Mouse (Mus musculus) embryonic facial prominence, embryonic 10.5 days (tissue): ENCODE results near the gene Sgsm2. TPM values are rescaled to one million over a fixed set of nuclear protein-coding genes. Genes with fewer than 3 reads are reported as not detected.
"Not testable (repeated sequence)": the region's sequence is repeated elsewhere in the genome, so short reads cannot be mapped to it uniquely, and the experiment has no call there.

Experiments used
- DNase-seq: peaks from one replicate; pipeline ENCODE4 v3.0.0-alpha.2; 2017; ENCODE audit warnings: low spot score
- H3K27ac ChIP-seq: fragments of 300-500 bp; sonication (generic); replicated peaks from 2 replicates; pipeline ENCODE4 v1.5.1; 2016; ENCODE audit warnings: mild to moderate bottlenecking
- H3K27me3 ChIP-seq: fragments of 300-500 bp; sonication (generic); replicated peaks from 2 replicates; pipeline ENCODE4 v1.6.1; 2016; ENCODE audit warnings: low read depth, mild to moderate bottlenecking; ENCODE audit not compliant: poor library complexity, severe bottlenecking
- H3K36me3 ChIP-seq: fragments of 300-500 bp; sonication (generic); replicated peaks from 2 replicates; pipeline ENCODE4 v1.6.1; 2016; ENCODE audit warnings: mild to moderate bottlenecking, moderate library complexity
- H3K4me1 ChIP-seq: fragments of 300-500 bp; sonication (generic); 2 replicates; pipeline ENCODE4 v1.6.1; 2016
- H3K4me3 ChIP-seq: fragments of 300-500 bp; sonication (generic); 2 replicates; pipeline ENCODE4 v1.5.1; 2016; ENCODE audit warnings: mild to moderate bottlenecking, moderate library complexity
- H3K9me3 ChIP-seq: fragments of 300-500 bp; sonication (generic); 2 replicates; pipeline ENCODE4 v1.6.1; 2016; ENCODE audit warnings: mild to moderate bottlenecking
- WGBS: fragments of 180-500 bp; shearing (Covaris S2); methylation state at CpG from one replicate; pipeline ENCODE4 v1.1.7; 2016; 5-methylcytosine and 5-hydroxymethylcytosine counted together
- microRNA-seq: library from miRNA; unstranded; fragments of <30 nt; microRNA quantifications from one replicate; pipeline ENCODE4, GENCODE M21; 2017
- polyA plus RNA-seq: library from polyadenylated mRNA; unstranded; fragments of >200 nt; fragmentation: Nextera tagmentation; extraction: Ambion mirVana; gene quantifications from 2 replicates; pipeline ENCODE4 v1.2.1, GENCODE M21; 2016

Gene Sgsm2
- polyA plus RNA-seq, 1 experiment from 2014 or later = 4.4 TPM

- Histone ChIP-seq H3K9me3 (no peaks in the 10 kb centered on the region), H3K4me3 (no peak overlapping the region), H3K27ac (no peak overlapping the region), H3K36me3 (peaks cover 82% of the 10 kb centered on the region), H3K4me1 (no peaks in the 10 kb centered on the region; the same call in 1 of the 2 replicates), H3K27me3 (no peaks in the 10 kb centered on the region)
- no peak for DNase-seq
- 86% methylated on average over 5 of the region's 5 CpGs for WGBS
Observed at GRCm38 (mm10) chr11:74811538-74811937, 85.3 kb downstream of the Sgsm2 start.

- not testable (repeated sequence) for H3K4me3 ChIP-seq, H3K27ac ChIP-seq
- WGBS = 87% methylated on average over 3 of the region's 3 CpGs
Observed at GRCm38 (mm10) chr11:74811027-74811426, 85.8 kb downstream of the Sgsm2 start.

DNA sequence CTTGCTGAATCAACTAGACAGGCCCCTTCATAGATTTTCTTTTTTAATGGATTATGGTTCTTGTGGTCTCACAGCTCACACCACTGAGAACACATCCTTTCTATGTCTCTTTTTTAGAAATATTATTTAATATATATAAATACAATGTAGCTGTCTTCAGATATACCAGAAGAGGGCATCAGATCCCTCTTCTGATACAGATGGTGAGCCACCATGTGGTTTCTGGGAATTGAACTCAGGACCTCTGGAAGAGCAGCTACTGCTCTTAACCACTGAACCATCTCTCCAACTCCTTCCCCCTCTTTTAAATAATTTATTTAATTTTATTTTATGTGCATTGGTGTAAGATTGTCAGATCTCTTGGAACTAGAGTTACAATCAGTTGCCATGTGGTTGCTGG lies 86.7 kb downstream of the Sgsm2 start:
- H3K36me3 ChIP-seq = peaks cover 85% of the 10 kb centered on the region

More at GRCm38 (mm10) chr11:74811027-74811426, 85.8 kb downstream of the Sgsm2 start:
- H3K36me3 ChIP-seq = peaks cover 82% of the 10 kb centered on the region
- not testable (repeated sequence) for DNase-seq, H3K4me1 ChIP-seq, H3K9me3 ChIP-seq, H3K27me3 ChIP-seq

DNA sequence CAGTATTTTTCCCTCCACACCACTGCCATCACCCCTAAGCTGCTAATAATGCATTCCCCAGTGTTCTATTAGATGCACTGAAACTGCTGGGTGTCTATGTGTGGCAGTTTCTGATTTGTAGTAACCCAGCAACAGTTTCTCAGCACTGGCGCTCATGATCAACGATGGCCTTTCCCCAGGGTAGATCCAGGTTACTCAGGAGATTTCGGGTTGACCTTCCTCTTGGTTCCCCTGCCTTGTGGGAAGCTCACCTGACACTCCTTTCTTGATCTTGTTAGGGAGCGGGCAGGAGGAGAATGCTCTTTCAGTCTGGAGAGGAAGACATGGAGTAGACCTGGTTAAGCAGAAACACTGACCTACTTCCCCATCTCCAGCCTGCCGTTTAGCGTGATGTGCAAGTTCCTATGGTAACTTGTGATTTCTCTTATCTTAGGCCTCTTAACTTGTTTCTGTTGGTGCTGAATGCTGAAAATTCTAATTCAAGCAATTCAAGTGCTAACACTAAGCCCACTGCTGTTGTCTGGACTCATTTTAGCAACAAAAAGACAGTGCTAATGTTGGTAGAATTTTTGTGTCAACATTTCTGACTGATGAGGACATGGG lies 88.5 kb downstream of the Sgsm2 start:
- DNase-seq = no peak
- Histone ChIP-seq H3K4me1 (no peaks in the 10 kb centered on the region; the same call in 1 of the 2 replicates), H3K4me3 (no peak overlapping the region), H3K36me3 (peaks cover 84% of the 10 kb centered on the region), H3K27ac (no peak overlapping the region), H3K27me3 (no peaks in the 10 kb centered on the region), H3K9me3 (no peaks in the 10 kb centered on the region)
- WGBS = 93% methylated on average over 6 of the region's 6 CpGs

More for the DNA sequence above, 86.7 kb downstream of the Sgsm2 start:
- no peak for DNase-seq
- Histone ChIP-seq H3K27ac (no peak overlapping the region), H3K4me3 (no peak overlapping the region), H3K4me1 (no peaks in the 10 kb centered on the region; the same call in 1 of the 2 replicates), H3K27me3 (no peaks in the 10 kb centered on the region), H3K9me3 (no peaks in the 10 kb centered on the region)

GRCm38 (mm10) chr11:74807246-74807882 lies 89.5 kb downstream of the Sgsm2 start:
- no peak for DNase-seq
- Histone ChIP-seq H3K36me3 (peaks cover 85% of the 10 kb centered on the region), H3K4me3 (no peak overlapping the region), H3K27ac (no peak overlapping the region), H3K27me3 (no peaks in the 10 kb centered on the region), H3K9me3 (no peaks in the 10 kb centered on the region), H3K4me1 (no peaks in the 10 kb centered on the region; the same call in 1 of the 2 replicates)
- WGBS = 92% methylated on average over 6 of the region's 6 CpGs

DNA sequence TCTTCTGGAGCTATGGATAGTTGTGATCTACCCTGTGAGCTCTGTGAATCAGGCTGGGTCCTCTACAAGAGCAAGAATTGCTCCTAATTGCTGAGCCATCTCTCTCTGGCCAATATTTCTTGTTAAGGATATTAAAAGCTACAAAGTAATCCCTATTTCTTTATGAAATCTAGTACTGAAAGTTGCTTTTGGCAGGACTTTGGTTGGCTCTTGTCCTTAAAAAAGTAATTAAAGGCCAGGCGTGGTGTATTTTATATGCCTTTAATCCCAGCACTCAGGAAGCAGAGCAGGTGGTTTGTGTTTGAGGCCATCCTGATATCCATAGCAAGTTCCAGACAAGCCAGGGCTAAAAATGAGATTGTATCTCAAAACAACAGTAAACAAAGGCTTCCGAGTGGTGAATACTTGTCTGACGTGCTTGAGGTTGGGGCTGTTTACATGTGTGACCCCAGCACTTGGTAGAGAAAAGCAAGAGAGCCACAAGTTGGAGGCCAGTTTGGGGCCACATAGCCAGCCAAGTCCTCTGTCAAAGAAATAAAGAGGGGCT lies 92.7 kb downstream of the Sgsm2 start:
- H3K4me3 ChIP-seq = no peak overlapping the region
- 90% methylated on average over 3 of the region's 3 CpGs for WGBS
- DNase-seq = no peak

DNA sequence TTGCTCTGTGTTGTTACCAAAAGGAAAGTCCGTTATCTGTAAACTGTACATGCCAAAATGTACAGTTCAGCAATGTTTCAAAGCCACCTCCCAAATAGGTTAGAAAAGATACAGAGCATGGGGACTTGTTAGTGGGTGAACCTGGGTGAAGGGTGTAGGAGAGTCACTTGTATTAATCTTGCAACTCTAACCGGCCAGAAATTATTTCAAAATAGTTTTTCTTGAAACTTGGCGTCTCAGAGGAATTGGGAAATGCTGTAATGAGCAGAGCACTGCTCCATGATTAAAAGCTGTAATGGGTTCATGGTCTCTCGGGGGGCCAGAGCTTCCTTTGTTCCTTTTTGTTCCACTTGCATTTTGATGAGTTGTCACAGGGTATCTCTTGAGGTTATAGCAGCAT lies 96.2 kb downstream of the Sgsm2 start:
- Histone ChIP-seq H3K36me3 (peaks cover 94% of the 10 kb centered on the region), H3K27ac (no peak overlapping the region), H3K4me1 (no peaks in the 10 kb centered on the region), H3K27me3 (no peaks in the 10 kb centered on the region), H3K9me3 (no peaks in the 10 kb centered on the region), H3K4me3 (no peak overlapping the region)
- DNase-seq = no peak
- 89% methylated on average over 4 of the region's 4 CpGs for WGBS

More for the DNA sequence above, 92.7 kb downstream of the Sgsm2 start:
- Histone ChIP-seq H3K9me3 (no peaks in the 10 kb centered on the region), H3K4me1 (no peaks in the 10 kb centered on the region), H3K36me3 (peaks cover 94% of the 10 kb centered on the region), H3K27ac (no peak overlapping the region), H3K27me3 (no peaks in the 10 kb centered on the region)

Small RNA genes lying within 50 kb of the gene (microRNA-seq; reads per million reads assigned to microRNA genes)
- gene Mir6926 = not detected

Other genes with a start within 250 kb of the Sgsm2 start
- 29.0 and 32.3 TPM in 2 replicates for gene Cluh, start 247.6 kb downstream of the Sgsm2 start, polyA plus RNA-seq
- gene Pafah1b1, start 172.4 kb downstream of the Sgsm2 start, polyA plus RNA-seq = 48.2 and 52.3 TPM in 2 replicates
- 73.0 and 73.7 TPM in 2 replicates for gene Mettl16, start 126.2 kb downstream of the Sgsm2 start, polyA plus RNA-seq
- 5.2 and 5.3 TPM in 2 replicates for gene Mnt, start 66.1 kb downstream of the Sgsm2 start, polyA plus RNA-seq
- gene Tsr1, start 1.0 kb upstream of the Sgsm2 start, polyA plus RNA-seq = 52.9 and 59.4 TPM in 2 replicates
- gene Smg6, start 28.8 kb upstream of the Sgsm2 start, polyA plus RNA-seq = 19.5 and 21.0 TPM in 2 replicates
- gene Srr, start 28.9 kb upstream of the Sgsm2 start, polyA plus RNA-seq = 15.4 and 17.7 TPM in 2 replicates